Mouse (Mus musculus): Measurements from ENCODE around the gene Gse1.

Gene Gse1

GRCm38 (mm10) chr8:120520707-120521590 is 292.7 kb downstream of the Gse1 start:
- DNase-seq = peak; percentile 88 to 93

GRCm38 (mm10) chr8:120521591-120521965 is 293.3 kb downstream of the Gse1 start:
- no peak for DNase-seq

- no peak for DNase-seq
These were observed 295.4 kb downstream of the Gse1 start for GRCm38 (mm10) chr8:120523641-120524040.

GRCm38 (mm10) chr8:120525135-120525534 is 296.9 kb downstream of the Gse1 start:
- DNase-seq = no peak

GRCm38 (mm10) chr8:120525832-120526231 is 297.6 kb downstream of the Gse1 start:
- no peak for DNase-seq

GRCm38 (mm10) chr8:120526577-120526976 is 298.3 kb downstream of the Gse1 start:
- no peak for DNase-seq

- no peak for DNase-seq
These were observed 300.1 kb downstream of the Gse1 start for GRCm38 (mm10) chr8:120528332-120528731.

- no peak for DNase-seq
These were observed 301.0 kb downstream of the Gse1 start for GRCm38 (mm10) chr8:120529226-120529625.

- DNase-seq = no peak
These were observed 302.8 kb downstream of the Gse1 start for GRCm38 (mm10) chr8:120530954-120531656.

GRCm38 (mm10) chr8:120531775-120532516 is 303.7 kb downstream of the Gse1 start:
- DNase-seq = no peak

GRCm38 (mm10) chr8:120532517-120533215 is 304.4 kb downstream of the Gse1 start:
- DNase-seq = no peak

- DNase-seq = no peak
These were observed 305.1 kb downstream of the Gse1 start for GRCm38 (mm10) chr8:120533380-120533779.

GRCm38 (mm10) chr8:120534080-120534479 is 305.8 kb downstream of the Gse1 start:
- DNase-seq = no peak

GRCm38 (mm10) chr8:120534504-120535368 is 306.5 kb downstream of the Gse1 start:
- DNase-seq = peak; percentile 92 to 93

GRCm38 (mm10) chr8:120535452-120536305 is 307.4 kb downstream of the Gse1 start:
- DNase-seq = peak; percentile 84 to 89

- peak; percentile 69 to 72 for DNase-seq
These were observed 308.3 kb downstream of the Gse1 start for GRCm38 (mm10) chr8:120536306-120537206.

- peak; percentile 85 to 86 for DNase-seq
These were observed 309.1 kb downstream of the Gse1 start for GRCm38 (mm10) chr8:120537207-120537817.

GRCm38 (mm10) chr8:120537818-120538396 is 309.7 kb downstream of the Gse1 start:
- DNase-seq = peak; percentile 77 to 78

Data from cerebellum, postnatal 14 days (tissue).